15 mouse cellular contexts compared by ENCODE assay signal in the genomic region with DNA sequence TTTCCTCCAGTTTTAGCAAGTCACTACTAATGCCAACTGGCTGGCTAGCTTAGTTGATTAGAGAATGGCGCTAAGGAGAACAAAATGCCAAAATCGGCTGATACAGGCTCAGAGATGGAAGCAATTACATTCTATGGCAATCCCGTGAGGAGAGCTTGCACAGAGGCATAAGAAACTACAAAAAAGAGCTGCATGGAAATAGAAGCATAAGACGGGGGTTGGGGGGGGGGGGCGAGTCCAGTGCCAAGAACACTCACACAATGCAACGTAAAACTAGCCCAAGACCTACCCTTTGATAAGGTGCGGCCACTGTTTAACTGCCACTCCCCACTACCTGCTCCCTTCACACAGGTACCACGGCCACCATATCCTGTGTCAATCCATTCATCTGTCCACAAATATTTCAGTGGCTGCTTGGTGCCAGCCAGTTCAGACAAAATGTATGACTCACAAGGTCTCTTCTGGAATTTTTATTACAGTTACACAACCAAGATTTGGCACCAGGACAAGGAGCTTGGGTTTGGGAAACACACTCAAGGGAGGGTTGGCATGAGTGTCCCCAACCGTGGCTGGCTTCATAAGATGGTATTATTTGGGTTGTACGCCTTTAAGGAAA. TPM values are rescaled to one million over a fixed set of nuclear protein-coding genes. Genes with fewer than 3 reads are reported as not detected.
DNase-seq lines count a peak whose midpoint lies in the region; ATAC-seq and TF ChIP-seq lines count a peak whose summit lies in the region.
"Had no signal": no experiment of that assay in that cellular context is flagged by ENCODE, and none has a peak within 500 bp of the region (broad histone marks: within the 10 kb centered on the region; RNA-seq: fewer than 3 reads in every experiment).

No protein-coding gene starts in this region.

- DNase-seq in gastrocnemius, adult 2 months, result peak; percentile 20
- DNase-seq in gastrocnemius, postnatal 14 days, result no peak
- DNase-seq in right cerebral cortex, adult 18-20 months, result peak; percentile 51
- no peak for DNase-seq in right cerebral cortex, postnatal 10 days (ENCODE audit: low spot score in 2 of 2)
- DNase-seq in fat pad, adult 2 months (ENCODE audit: extremely low read depth, low read depth, low spot score), result peak; percentile 50
- DNase-seq in cerebellum, postnatal 36 days, result no peak
- DNase-seq in cerebellum, postnatal 4 days (ENCODE audit: low spot score in 2 of 2), result no peak
- DNase-seq: B cell, adult 2 months; cerebellum, postnatal 25 days; gastrocnemius, postnatal 10 days; liver; thymus, postnatal 4 days had no signal

- no peaks in the 10 kb centered on the region for H3K27me3 ChIP-seq in stomach, embryonic 16.5 days (ENCODE audit: control insufficient read depth, insufficient read depth, low read length)
- H3K27me3 ChIP-seq: heart, embryonic 15.5 days had no signal

- H3K9me3 ChIP-seq in stomach, embryonic 16.5 days (replicated peaks; ENCODE audit: control insufficient read depth, low read length), result no peaks in the 10 kb centered on the region
- H3K9me3 ChIP-seq: heart, embryonic 15.5 days had no signal

- no peak overlapping the region for H3K27ac ChIP-seq in gastrocnemius, adult 2 months
- H3K27ac ChIP-seq in stomach, embryonic 16.5 days (ENCODE audit: low read length), result no peak overlapping the region
- H3K27ac ChIP-seq: heart, embryonic 15.5 days; hindbrain, postnatal 0 days had no signal

- ATAC-seq in stomach, embryonic 16.5 days (ENCODE audit: insufficient read depth, low FRiP score), result peak; percentile 85
- ATAC-seq: hindbrain, postnatal 0 days had no signal

- no peak overlapping the region for H3K4me3 ChIP-seq in gastrocnemius, adult 2 months
- no peak overlapping the region for H3K4me3 ChIP-seq in stomach, embryonic 16.5 days (replicated peaks; ENCODE audit: low read length)
- H3K4me3 ChIP-seq: heart, embryonic 15.5 days had no signal

- whole genome bisulfite sequencing in stomach, embryonic 16.5 days, result 82% methylated on average over 10 of the region's 10 CpGs

- H3K36me3 ChIP-seq in stomach, embryonic 16.5 days (ENCODE audit: control insufficient read depth, insufficient read depth, low read length), result no peaks in the 10 kb centered on the region
- H3K36me3 ChIP-seq: heart, embryonic 15.5 days had no signal

- intact Hi-C loops in gastrocnemius, adult 2 months (cut with DNase I), result no loop called here
- intact Hi-C loops in gastrocnemius, postnatal 14 days (cut with DNase I; ENCODE audit: low total_unique reads), result no loop called here

- H3K9ac ChIP-seq in stomach, embryonic 16.5 days (ENCODE audit: low read length), result no peak overlapping the region
- H3K9ac ChIP-seq: heart, embryonic 15.5 days had no signal

- H3K4me1 ChIP-seq in stomach, embryonic 16.5 days (ENCODE audit: control insufficient read depth, insufficient read depth, low read length), result no peaks in the 10 kb centered on the region

- no peak for TF ChIP-seq CTCF in gastrocnemius, adult 2 months (IDR thresholded peaks at IDR 0.05)

- no peak overlapping the region for H3K4me2 ChIP-seq in stomach, embryonic 16.5 days (ENCODE audit: low read depth, low read length)
- H3K4me2 ChIP-seq: heart, embryonic 15.5 days had no signal

RNA-seq across cellular contexts. Expression of a gene that starts 48.2 kb away (rescaled TPM):
- total RNA-seq in gastrocnemius, adult 2 months (2021), result 1 to 10 TPM in 1 of 2 experiments, under 1 TPM in 1; 0.94 to 1.3 TPM
- total RNA-seq in gastrocnemius, postnatal 14 days (2021), result 1 to 10 TPM; 2.4 to 2.7 TPM
- polyA plus RNA-seq in stomach, embryonic 16.5 days (2015; fragmentation: Nextera tagmentation; extraction: Ambion mirVana), result 16.2 and 18.4 TPM in 2 replicates

Comparison
In these comparisons a context has a peak if more than half of its experiments do, and no peak if none do; other contexts are left out.
1. DNase-seq: peak in gastrocnemius, adult 2 months (single experiment), right cerebral cortex, adult 18-20 months (single experiment) and fat pad, adult 2 months (single experiment); none in gastrocnemius, postnatal 14 days (single experiment), right cerebral cortex, postnatal 10 days (0 of 2), cerebellum, postnatal 36 days (0 of 2) and cerebellum, postnatal 4 days (0 of 2).